Mouse (Mus musculus) gastrocnemius, adult 2 months (tissue): ENCODE results near the gene Col27a1. TPM values are rescaled to one million over a fixed set of nuclear protein-coding genes. Genes with fewer than 3 reads are reported as not detected.
A peak's percentile ranks its signal among the peaks of the same experiment; 100 is the strongest.
"Not testable (repeated sequence)": the region's sequence is repeated elsewhere in the genome, so short reads cannot be mapped to it uniquely, and the experiment has no call there.

Experiments used
- DNase-seq: peaks from one replicate; pipeline ENCODE4 v3.0.0; 2022
- H3K27ac ChIP-seq: fragments of 200-600 bp; 2 replicates; pipeline ENCODE4 v1.8.1; 2022; ENCODE audit warnings: mild to moderate bottlenecking
- H3K4me3 ChIP-seq: fragments of 200-600 bp; 2 replicates; pipeline ENCODE4 v1.8.1; 2022; ENCODE audit warnings: mild to moderate bottlenecking, moderate library complexity
- CTCF ChIP-seq: fragments of 200-600 bp; IDR thresholded peaks from 2 replicates; pipeline ENCODE4 v1.8.1; 2022; ENCODE audit warnings: antibody characterized with exemption, mild to moderate bottlenecking, moderate library complexity
- intact Hi-C: fragments of 180-260 bp; cut with DNase I; formaldehyde crosslinking; loops from one replicate; pipeline ENCODE4 v1.15.1; 2025
- total RNA-seq, 2 experiments: library from RNA; stranded (reverse); gene quantifications; 2 replicates each; pipeline ENCODE4 v1.2.3; 2021

Gene Col27a1
- total RNA-seq, 2 experiments from 2014 or later, result 0.23 to 0.75 TPM

DNA sequence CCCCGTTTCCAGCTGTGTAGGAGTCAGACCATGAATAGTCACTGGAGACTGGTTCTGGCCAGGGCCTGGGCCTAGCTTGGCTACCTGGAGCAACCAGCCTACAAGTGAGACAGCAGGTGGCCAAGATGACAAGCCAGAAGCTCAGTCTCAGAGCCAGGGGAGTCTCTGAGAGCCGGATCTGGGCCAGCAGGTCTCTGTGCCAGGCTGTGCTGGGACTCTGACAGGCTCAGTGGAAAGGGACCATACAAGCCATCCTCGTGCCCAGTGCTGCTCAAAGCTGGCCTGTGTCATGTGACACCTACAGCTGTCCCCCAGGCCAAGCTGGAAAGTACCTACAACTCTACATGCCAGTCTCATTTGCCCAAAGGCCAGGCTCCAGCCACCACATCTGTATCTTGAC is 94.5 kb downstream of the Col27a1 start:
- TF ChIP-seq CTCF, result 0 out of 2 replicates have a peak, but pooled peaks have one; percentile 2
- DNase-seq, result peak; percentile 89
- Histone ChIP-seq H3K4me3 (no peak overlapping the region), H3K27ac (peak overlapping the region; percentile 61)
- intact Hi-C loops, result no loop called here

DNA sequence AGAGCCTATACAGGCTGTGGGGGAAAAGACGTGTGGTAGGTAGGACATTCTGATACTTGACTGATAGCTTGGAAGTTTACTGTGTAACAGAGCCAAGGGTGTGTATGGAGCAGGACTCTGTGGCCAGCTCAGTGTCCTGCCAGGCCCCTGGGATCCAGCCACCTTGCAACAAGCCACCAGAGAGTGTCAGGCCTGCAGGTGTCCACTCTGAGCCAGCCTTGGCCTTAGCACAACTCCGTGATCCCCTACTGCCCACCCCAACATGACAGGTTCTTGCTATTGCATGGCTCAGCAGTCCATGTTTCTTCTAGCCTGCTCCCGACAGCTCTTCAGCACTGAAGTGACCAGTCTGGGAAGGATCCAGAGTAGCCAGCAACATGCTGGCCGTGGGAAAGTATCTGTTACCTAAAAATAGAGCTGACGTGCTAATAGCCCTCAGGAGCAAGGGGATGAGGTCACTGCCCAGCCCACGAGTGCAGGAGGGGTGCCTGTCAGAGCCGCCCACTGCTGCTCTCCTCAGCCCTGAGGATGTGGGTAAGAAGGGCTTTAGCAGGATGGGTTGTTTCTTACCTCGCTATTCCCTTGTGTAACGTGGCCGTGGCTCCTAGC is 96.5 kb downstream of the Col27a1 start:
- no peak for TF ChIP-seq CTCF
- Histone ChIP-seq H3K4me3 (peak overlapping the region; percentile 15), H3K27ac (peak overlapping the region; percentile 78)
- intact Hi-C loops, result no loop called here
- DNase-seq, result peak; percentile 76

DNA sequence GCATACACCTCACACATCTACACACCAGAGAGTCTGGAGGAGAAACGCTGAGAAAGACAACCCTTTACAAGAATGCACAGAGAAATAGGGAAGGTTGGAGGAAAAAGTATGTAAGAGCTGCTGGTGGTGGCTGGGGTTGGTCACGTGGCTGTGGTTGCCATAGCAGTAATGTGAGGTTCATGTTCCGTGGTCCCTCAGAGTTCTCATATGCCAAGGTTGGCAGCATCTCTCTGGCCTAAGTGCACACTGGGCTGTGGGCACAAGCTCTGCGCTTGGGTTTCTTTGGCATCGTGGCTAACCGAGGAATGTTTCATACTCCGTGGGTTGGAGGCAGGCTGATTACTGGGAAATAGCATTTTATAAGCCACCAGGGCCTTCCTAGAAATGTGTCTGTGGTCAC is 97.6 kb downstream of the Col27a1 start:
- peak overlapping the region; percentile 78 for H3K27ac ChIP-seq
- no peak overlapping the region for H3K4me3 ChIP-seq
- no peak for DNase-seq
- no peak for TF ChIP-seq CTCF
- intact Hi-C loops, result no loop called here

- no peak for TF ChIP-seq CTCF
- DNase-seq, result no peak
- Histone ChIP-seq H3K27ac (no peak overlapping the region), H3K4me3 (no peak overlapping the region)
- intact Hi-C loops, result no loop called here
Measured at GRCm38 (mm10) chr4:63314063-63314462, 100.3 kb downstream of the Col27a1 start.

- intact Hi-C loops, result no loop called here
- DNase-seq, result peak; percentile 68
- no peak overlapping the region for H3K4me3 ChIP-seq
- TF ChIP-seq CTCF, result no peak
- H3K27ac ChIP-seq, result no peak overlapping the region
Measured at GRCm38 (mm10) chr4:63316076-63316746, 102.4 kb downstream of the Col27a1 start.

DNA sequence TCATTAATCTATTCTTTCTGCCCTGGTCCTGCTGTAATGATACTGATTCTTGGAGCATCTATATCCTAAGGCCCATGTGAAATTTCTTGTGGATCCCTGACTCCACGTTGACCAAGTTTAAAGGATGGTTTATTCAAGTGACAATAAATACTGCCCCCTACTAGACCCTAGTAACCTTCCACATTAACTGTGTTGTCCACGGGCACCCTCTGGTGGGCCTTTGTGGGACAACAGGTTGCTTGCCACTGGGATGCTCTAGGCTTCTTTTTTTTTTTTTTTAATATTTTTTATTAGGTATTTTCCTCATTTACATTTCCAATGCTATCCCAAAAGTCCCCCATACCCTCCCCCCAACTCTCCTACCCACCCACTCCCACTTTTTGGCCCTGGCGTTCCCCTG is 105.8 kb downstream of the Col27a1 start:
- H3K27ac ChIP-seq, H3K4me3 ChIP-seq: not testable (repeated sequence)
- peak; percentile 83 for TF ChIP-seq CTCF
- DNase-seq, result peak; percentile 74
- intact Hi-C loops, result loop anchor here (1.0 kb wide), 2 partner anchors 106 to 160 kb away; no protein-coding TSS in a partner anchor

DNA sequence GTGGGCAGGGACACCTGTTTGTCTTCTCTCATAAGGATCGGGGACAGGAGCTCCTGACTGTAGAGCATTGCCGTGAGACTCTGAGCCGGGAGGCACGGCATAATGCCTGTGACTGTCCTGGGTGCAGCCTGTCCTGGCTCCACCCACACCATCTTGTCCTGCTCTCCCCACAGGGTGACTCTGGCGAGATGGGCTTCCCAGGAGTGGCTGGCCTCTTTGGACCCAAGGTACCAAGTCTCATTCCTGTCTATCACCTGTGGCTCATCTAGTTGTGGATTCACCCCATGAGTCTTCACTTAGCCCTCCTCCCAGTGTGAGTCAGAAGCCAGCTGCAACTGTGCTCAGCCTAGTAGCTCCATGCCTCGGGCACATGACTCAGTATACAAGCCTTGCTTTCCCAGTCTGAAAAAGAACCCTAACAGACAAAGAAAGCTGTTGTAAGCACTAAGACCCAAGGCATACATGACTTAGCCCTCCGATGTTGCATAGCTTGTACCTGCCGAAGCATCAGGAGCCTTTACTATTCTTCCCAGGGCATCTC is 109.5 kb downstream of the Col27a1 start:
- intact Hi-C loops, result no loop called here
- Histone ChIP-seq H3K4me3 (no peak overlapping the region), H3K27ac (no peak overlapping the region)
- DNase-seq, result no peak
- no peak for TF ChIP-seq CTCF

DNA sequence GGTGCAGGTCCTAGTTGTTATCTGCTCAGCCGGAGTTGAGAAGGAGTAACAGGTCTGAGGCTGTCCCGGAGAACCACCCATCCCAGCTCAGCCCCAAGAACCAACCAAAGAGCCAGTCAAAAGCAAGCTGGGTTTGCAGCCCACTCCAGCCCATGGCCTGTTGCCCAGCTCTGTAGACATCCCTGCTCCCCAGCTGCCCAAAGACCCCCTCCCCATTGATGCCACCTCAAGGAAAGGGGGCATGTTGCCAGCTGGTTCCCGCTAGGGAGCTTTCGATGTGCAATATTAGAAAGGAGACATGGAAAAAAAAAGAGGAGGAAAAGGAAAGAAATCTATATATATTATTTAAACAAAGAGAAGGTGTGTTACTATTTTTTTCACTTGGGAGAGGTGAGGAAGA is 119.6 kb downstream of the Col27a1 start:
- Histone ChIP-seq H3K4me3 (no peak overlapping the region), H3K27ac (no peak overlapping the region)
- DNase-seq, result peak; percentile 12
- no peak for TF ChIP-seq CTCF
- intact Hi-C loops, result no loop called here

- H3K27ac ChIP-seq, result no peak overlapping the region
- no peak overlapping the region for H3K4me3 ChIP-seq
- no peak for TF ChIP-seq CTCF
- intact Hi-C loops, result no loop called here
- peak; percentile 70 for DNase-seq
Measured at GRCm38 (mm10) chr4:63338414-63339076, 124.7 kb downstream of the Col27a1 start.

GRCm38 (mm10) chr4:63342491-63342890 is 128.7 kb downstream of the Col27a1 start:
- H3K4me3 ChIP-seq, result no peak overlapping the region
- no peak overlapping the region for H3K27ac ChIP-seq
- DNase-seq, result no peak
- intact Hi-C loops, result no loop called here
- no peak for TF ChIP-seq CTCF

DNA sequence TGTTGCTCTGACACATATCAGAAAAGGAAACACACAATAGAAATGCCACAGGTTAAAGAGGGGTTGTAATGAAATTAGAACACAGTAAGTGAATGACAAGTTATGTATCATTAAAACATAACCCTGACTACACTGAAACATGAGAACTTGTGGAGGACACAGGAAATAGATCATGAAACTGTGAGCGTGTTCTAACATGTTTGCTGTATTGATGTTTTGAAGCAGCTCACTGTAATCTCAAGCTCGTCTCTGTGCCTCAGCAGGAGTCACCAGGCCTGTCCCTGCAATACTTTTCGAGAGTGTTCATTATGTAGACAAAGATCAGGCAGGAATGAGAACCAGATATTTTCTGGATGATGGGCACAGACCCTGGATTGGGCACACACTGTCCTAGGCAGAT is 129.8 kb downstream of the Col27a1 start:
- intact Hi-C loops, result no loop called here
- no peak for TF ChIP-seq CTCF
- H3K4me3 ChIP-seq, result no peak overlapping the region
- no peak overlapping the region for H3K27ac ChIP-seq
- no peak for DNase-seq

GRCm38 (mm10) chr4:63344295-63344694 is 130.5 kb downstream of the Col27a1 start, which contains the start of gene Orm1:
Gene Orm1, plus strand, starts transcription at chr4:63344560.
- Histone ChIP-seq H3K27ac (no peak within 1 kb of the TSS), H3K4me3 (no peak within 1 kb of the TSS)
- intact Hi-C loops, result no loop called here
- no peak for TF ChIP-seq CTCF
- no peak for DNase-seq

DNA sequence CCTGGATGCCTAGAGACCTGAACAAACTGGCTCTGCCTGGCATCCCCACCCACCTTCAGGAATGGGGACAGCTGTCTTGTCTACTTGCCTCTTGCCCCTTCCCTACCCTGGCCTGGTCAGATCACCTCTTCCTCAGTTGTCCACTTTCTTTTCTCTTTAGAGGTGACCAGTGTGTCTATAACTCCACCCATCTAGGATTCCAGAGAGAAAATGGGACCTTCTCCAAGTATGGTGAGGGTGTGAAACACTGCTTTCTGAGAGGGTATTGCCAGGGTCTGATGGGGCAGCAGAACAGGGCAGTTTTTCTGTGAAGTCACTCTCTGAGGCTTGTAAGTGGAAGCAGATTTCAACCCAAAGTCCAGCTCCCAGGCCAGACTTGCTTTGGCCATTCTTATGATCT is 131.5 kb downstream of the Col27a1 start:
- intact Hi-C loops, result no loop called here

More for the DNA sequence above, 131.5 kb downstream of the Col27a1 start:
- DNase-seq, result no peak
- no peak for TF ChIP-seq CTCF
- Histone ChIP-seq H3K27ac (no peak overlapping the region), H3K4me3 (no peak overlapping the region)
